8 mouse cellular contexts compared by ENCODE assay signal in the genomic region with DNA sequence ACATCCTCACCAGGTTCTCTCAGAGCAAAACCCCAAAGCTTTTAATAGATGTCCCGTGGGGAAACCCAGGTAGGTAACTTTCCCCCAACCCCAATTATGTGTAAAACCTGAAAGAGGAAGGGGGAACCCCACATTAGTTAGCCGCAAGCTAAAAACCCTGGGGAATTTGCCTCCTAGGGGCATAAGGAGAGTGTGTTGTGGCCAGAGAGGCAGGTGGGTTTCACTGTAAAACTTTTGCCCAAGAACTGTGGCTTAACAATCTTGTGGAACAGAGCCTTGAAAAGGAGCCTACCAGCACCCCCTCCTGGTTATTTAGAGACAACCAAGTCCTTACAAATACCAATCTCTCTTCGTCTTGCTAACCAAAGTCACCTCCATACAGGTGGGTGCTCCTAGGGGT. TPM values are rescaled to one million over a fixed set of nuclear protein-coding genes. Genes with fewer than 3 reads are reported as not detected.
DNase-seq lines count a peak whose midpoint lies in the region; ATAC-seq and TF ChIP-seq lines count a peak whose summit lies in the region.
"Had no signal": no experiment of that assay in that cellular context is flagged by ENCODE, and none has a peak within 500 bp of the region (broad histone marks: within the 10 kb centered on the region; RNA-seq: fewer than 3 reads in every experiment).

No protein-coding gene starts in this region.

- H3K27ac ChIP-seq in kidney, postnatal 0 days = no peak overlapping the region
- H3K27ac ChIP-seq in stomach, postnatal 0 days (replicated peaks) = no peak overlapping the region

- peak; percentile 50 for DNase-seq in kidney, postnatal 0 days (ENCODE audit: low spot score)
- DNase-seq in kidney, adult 8-10 months = no peak
- peak; percentile 79 to 83 for DNase-seq in spleen, postnatal 36 days (ENCODE audit: low spot score in 2 of 2)
- no peak for DNase-seq in spleen, postnatal 14 days (ENCODE audit: low spot score in 2 of 2)
- DNase-seq in R1 (ENCODE audit: low read depth, low spot score) = peak; percentile 75
- no peak for DNase-seq in stomach, postnatal 0 days (ENCODE audit: low spot score)
- DNase-seq in left cerebral cortex, adult 11 months (ENCODE audit: low spot score) = no peak
- DNase-seq: cerebellum, postnatal 36 days had no signal

- H3K4me2 ChIP-seq in kidney, postnatal 0 days (ENCODE audit: low read length) = peak overlapping the region; percentile 16; the same call in 1 of the 2 replicates
- H3K4me2 ChIP-seq in stomach, postnatal 0 days (replicated peaks; ENCODE audit: low read depth) = no peak overlapping the region

- no peak overlapping the region for H3K4me3 ChIP-seq in kidney, postnatal 0 days (replicated peaks; ENCODE audit: low read depth, low read length)
- H3K4me3 ChIP-seq in stomach, postnatal 0 days (ENCODE audit: low read depth, low read length) = no peak overlapping the region

- no peak for ATAC-seq in kidney, postnatal 0 days (replicated peaks; ENCODE audit: low FRiP score, low read depth)
- ATAC-seq in stomach, postnatal 0 days (ENCODE audit: low FRiP score, low TSS enrichment) = no peak

- 72% methylated on average over 3 of the region's 3 CpGs for WGBS in kidney, postnatal 0 days
- 83% methylated on average over 3 of the region's 3 CpGs for WGBS in stomach, postnatal 0 days

- H3K36me3 ChIP-seq in kidney, postnatal 0 days (ENCODE audit: insufficient read depth, low read length) = peaks cover 22% of the 10 kb centered on the region; the same call in 1 of the 2 replicates
- H3K36me3 ChIP-seq in stomach, postnatal 0 days (ENCODE audit: control insufficient read depth, insufficient read depth, low read length) = peaks cover 14% of the 10 kb centered on the region; the same call in 1 of the 2 replicates

- TF ChIP-seq EP300 in stomach, postnatal 0 days (optimal IDR thresholded peaks at IDR 0.05) = no peak

- peak; percentile 53 for TF ChIP-seq CTCF in kidney, postnatal 0 days (IDR thresholded peaks at IDR 0.05; ENCODE audit: low read depth)
- TF ChIP-seq CTCF in stomach, postnatal 0 days (IDR thresholded peaks at IDR 0.05; ENCODE audit: low read depth) = peak; percentile 50

- H3K27me3 ChIP-seq in kidney, postnatal 0 days (ENCODE audit: insufficient read depth, low read length) = no peaks in the 10 kb centered on the region
- H3K27me3 ChIP-seq in stomach, postnatal 0 days (ENCODE audit: control insufficient read depth, insufficient read depth, low read length) = no peaks in the 10 kb centered on the region

- no peak overlapping the region for H3K9ac ChIP-seq in kidney, postnatal 0 days (ENCODE audit: low read depth, low read length)
- H3K9ac ChIP-seq in stomach, postnatal 0 days (ENCODE audit: low read length) = no peak overlapping the region

- no peaks in the 10 kb centered on the region for H3K9me3 ChIP-seq in kidney, postnatal 0 days (replicated peaks; ENCODE audit: low read length)
- no peaks in the 10 kb centered on the region for H3K9me3 ChIP-seq in stomach, postnatal 0 days (ENCODE audit: control insufficient read depth, low read length)

- peaks cover 7% of the 10 kb centered on the region for H3K4me1 ChIP-seq in kidney, postnatal 0 days (replicated peaks; ENCODE audit: insufficient read depth, low read length)
- H3K4me1 ChIP-seq in stomach, postnatal 0 days (replicated peaks; ENCODE audit: control insufficient read depth, insufficient read depth) = no peaks in the 10 kb centered on the region

RNA-seq across cellular contexts. Expression of gene Snx11, which starts 2.8 kb away (rescaled TPM):
- 17.6 and 19.8 TPM in 2 replicates for polyA plus RNA-seq in kidney, postnatal 0 days (2015; fragmentation: Nextera tagmentation; extraction: Ambion mirVana)
- 17.6 and 17.8 TPM in 2 replicates for polyA plus RNA-seq in stomach, postnatal 0 days (2015; fragmentation: Nextera tagmentation; extraction: Ambion mirVana)

RNA-seq across cellular contexts. Expression of gene Cbx1, which starts 14.4 kb away (rescaled TPM):
- 101 and 106 TPM in 2 replicates for polyA plus RNA-seq in kidney, postnatal 0 days (2015; fragmentation: Nextera tagmentation; extraction: Ambion mirVana)
- polyA plus RNA-seq in stomach, postnatal 0 days (2015; fragmentation: Nextera tagmentation; extraction: Ambion mirVana) = 30.5 and 38.7 TPM in 2 replicates

RNA-seq across cellular contexts. Expression of gene Nfe2l1, which starts 55.2 kb away (rescaled TPM):
- 77.3 and 88.0 TPM in 2 replicates for polyA plus RNA-seq in kidney, postnatal 0 days (2015; fragmentation: Nextera tagmentation; extraction: Ambion mirVana)
- polyA plus RNA-seq in stomach, postnatal 0 days (2015; fragmentation: Nextera tagmentation; extraction: Ambion mirVana) = 32.4 and 35.6 TPM in 2 replicates

Comparison
In these comparisons a context has a peak if more than half of its experiments do, and no peak if none do; other contexts are left out.
1. DNase-seq: peak in kidney, postnatal 0 days (single experiment), spleen, postnatal 36 days (2 of 2) and R1 (single experiment); none in kidney, adult 8-10 months (0 of 2), spleen, postnatal 14 days (0 of 2), stomach, postnatal 0 days (single experiment) and left cerebral cortex, adult 11 months (single experiment).